Mouse (Mus musculus) olfactory bulb, adult 2 months (tissue): ENCODE measurements around the gene A3galt2. TPM values are rescaled to one million over a fixed set of nuclear protein-coding genes. Genes with fewer than 3 reads are reported as not detected.

ENCODE experiments used
- H3K27ac ChIP-seq: fragments of 200-500 bp; 2 replicates; pipeline ENCODE4 v1.5.1; 2012; ENCODE audit warnings: low read depth, low read length; ENCODE audit not compliant: insufficient read depth
- H3K4me1 ChIP-seq: fragments of 200-500 bp; 2 replicates; pipeline ENCODE4 v1.6.1; 2012; ENCODE audit warnings: low read length; ENCODE audit not compliant: control insufficient read depth, insufficient read depth
- H3K4me3 ChIP-seq: fragments of 200-500 bp; 2 replicates; pipeline ENCODE4 v1.5.1; 2012; ENCODE audit warnings: mild to moderate bottlenecking, low read depth, low read length, moderate library complexity; ENCODE audit not compliant: insufficient read depth
- CTCF ChIP-seq: fragments of 200-500 bp; IDR thresholded peaks from 2 replicates; pipeline ENCODE4 v1.5.1; 2012; ENCODE audit warnings: low read depth, mild to moderate bottlenecking, low read length, moderate library complexity; ENCODE audit not compliant: insufficient read depth
- POLR2A ChIP-seq: fragments of 200-500 bp; IDR thresholded peaks from 2 replicates; pipeline ENCODE4 v1.6.1; 2012; ENCODE audit warnings: mild to moderate bottlenecking, low read depth, low read length, moderate library complexity; ENCODE audit not compliant: insufficient read depth
- WGBS: fragments of 180-500 bp; shearing (Covaris S2); methylation state at CpG from one replicate; pipeline ENCODE4 v1.1.7; 2018; 5-methylcytosine and 5-hydroxymethylcytosine counted together
- polyA plus RNA-seq: library from polyadenylated mRNA; stranded (reverse); fragments of >200 nt; gene quantifications from 2 replicates; pipeline ENCODE4 v1.2.4, GENCODE M21; 2012; ENCODE audit warnings: low replicate concordance; ENCODE audit not compliant: missing spikeins, insufficient read depth, insufficient read length

Gene A3galt2
- not detected in 2 replicates for polyA plus RNA-seq

GRCm38 (mm10) chr4:128755064-128755463 lies at the start of gene A3galt2:
Gene A3galt2, plus strand, starts transcription at chr4:128755364.
- H3K4me1 ChIP-seq, result peaks cover 5% of the 10 kb centered on the region; the same call in 1 of the 2 replicates
- no peak within 1 kb of the TSS for H3K27ac ChIP-seq
- WGBS, result 64% methylated on average over 3 of the region's 3 CpGs
- H3K4me3 ChIP-seq, result no peak within 1 kb of the TSS
- TF ChIP-seq CTCF (no peak), POLR2A (no peak)

GRCm38 (mm10) chr4:128706626-128707025 lies 48.5 kb upstream of the A3galt2 start:
- Histone ChIP-seq H3K4me3 (no peak overlapping the region), H3K27ac (no peak overlapping the region), H3K4me1 (peaks cover 14% of the 10 kb centered on the region)
- peak; percentile 24; the same call in 1 of the 2 replicates for TF ChIP-seq CTCF
- no peak for TF ChIP-seq POLR2A
- 33% methylated on average over 9 of the region's 9 CpGs for WGBS

- WGBS, result 44% methylated on average over 4 of the region's 4 CpGs
- peaks cover 22% of the 10 kb centered on the region for H3K4me1 ChIP-seq
- no peak overlapping the region for H3K27ac ChIP-seq
- TF ChIP-seq CTCF, result no peak
- H3K4me3 ChIP-seq, result no peak overlapping the region
Measured at GRCm38 (mm10) chr4:128707384-128707783, 47.8 kb upstream of the A3galt2 start.

GRCm38 (mm10) chr4:128709061-128709780 lies 45.9 kb upstream of the A3galt2 start:
- no peak for TF ChIP-seq CTCF
- TF ChIP-seq POLR2A, result no peak
- 72% methylated on average over 15 of the region's 15 CpGs for WGBS
- H3K4me1 ChIP-seq, result peaks cover 27% of the 10 kb centered on the region
- H3K27ac ChIP-seq, result no peak overlapping the region
- no peak overlapping the region for H3K4me3 ChIP-seq

- WGBS, result 92% methylated on average over 12 of the region's 12 CpGs
- no peak for TF ChIP-seq CTCF
- TF ChIP-seq POLR2A, result no peak
- no peak overlapping the region for H3K4me3 ChIP-seq
- H3K27ac ChIP-seq, result no peak overlapping the region
- peaks cover 31% of the 10 kb centered on the region for H3K4me1 ChIP-seq
Measured at GRCm38 (mm10) chr4:128709781-128710166, 45.4 kb upstream of the A3galt2 start.

GRCm38 (mm10) chr4:128710286-128710685 lies 44.9 kb upstream of the A3galt2 start:
- Histone ChIP-seq H3K27ac (no peak overlapping the region), H3K4me1 (peaks cover 36% of the 10 kb centered on the region), H3K4me3 (no peak overlapping the region)
- TF ChIP-seq CTCF (no peak), POLR2A (no peak)
- 85% methylated on average over 6 of the region's 6 CpGs for WGBS

GRCm38 (mm10) chr4:128710800-128711199 lies 44.4 kb upstream of the A3galt2 start:
- Histone ChIP-seq H3K4me3 (no peak overlapping the region), H3K27ac (no peak overlapping the region), H3K4me1 (peaks cover 41% of the 10 kb centered on the region)
- WGBS, result 69% methylated on average over 9 of the region's 9 CpGs
- no peak for TF ChIP-seq POLR2A
- TF ChIP-seq CTCF, result no peak

- H3K4me1 ChIP-seq, result peaks cover 48% of the 10 kb centered on the region
- no peak overlapping the region; the same call in 1 of the 2 replicates for H3K4me3 ChIP-seq
- TF ChIP-seq CTCF (peak; percentile 92), POLR2A (no peak)
- no peak overlapping the region for H3K27ac ChIP-seq
- WGBS, result 8% methylated on average over 24 of the region's 24 CpGs
Measured at GRCm38 (mm10) chr4:128711455-128712135, 43.6 kb upstream of the A3galt2 start.

GRCm38 (mm10) chr4:128712136-128712655 lies 43.0 kb upstream of the A3galt2 start:
- H3K4me3 ChIP-seq, result no peak overlapping the region
- 53% methylated on average over 13 of the region's 13 CpGs for WGBS
- peaks cover 49% of the 10 kb centered on the region for H3K4me1 ChIP-seq
- H3K27ac ChIP-seq, result no peak overlapping the region
- TF ChIP-seq CTCF (no peak), POLR2A (no peak)
